Mouse (Mus musculus) embryonic facial prominence, embryonic 15.5 days (tissue): ENCODE data around the gene Tmsb4x. TPM values are rescaled to one million over a fixed set of nuclear protein-coding genes. Genes with fewer than 3 reads are reported as not detected.

ENCODE experiments used
- ATAC-seq: fragments of 200-750 bp; cut with Nextera tagmentation; 2 replicates; pipeline ENCODE4 v1.8.0; 2017; ENCODE audit warnings: low read depth, moderate TSS enrichment; ENCODE audit not compliant: insufficient number of reproducible peaks, low FRiP score, low TSS enrichment
- H3K27ac ChIP-seq: fragments of 300-500 bp; sonication (generic); replicated peaks from 2 replicates; pipeline ENCODE4 v1.5.1; 2015; ENCODE audit warnings: mild to moderate bottlenecking, inconsistent platforms
- H3K27me3 ChIP-seq: fragments of 300-500 bp; sonication (generic); 2 replicates; pipeline ENCODE4 v1.6.1; 2015; ENCODE audit warnings: inconsistent platforms
- H3K36me3 ChIP-seq: fragments of 300-500 bp; sonication (generic); 2 replicates; pipeline ENCODE4 v1.6.1; 2015; ENCODE audit warnings: mild to moderate bottlenecking, inconsistent platforms
- H3K4me1 ChIP-seq: fragments of 300-500 bp; sonication (generic); 2 replicates; pipeline ENCODE4 v1.6.1; 2015; ENCODE audit warnings: inconsistent platforms
- H3K4me2 ChIP-seq: fragments of 300-500 bp; sonication (generic); replicated peaks from 2 replicates; pipeline ENCODE4 v1.6.1; 2015; ENCODE audit warnings: mild to moderate bottlenecking, inconsistent platforms
- H3K4me3 ChIP-seq: fragments of 300-500 bp; sonication (generic); replicated peaks from 2 replicates; pipeline ENCODE4 v1.5.1; 2015; ENCODE audit warnings: mild to moderate bottlenecking, inconsistent platforms
- H3K9ac ChIP-seq: fragments of 300-500 bp; sonication (generic); 2 replicates; pipeline ENCODE4 v1.6.1; 2015; ENCODE audit warnings: inconsistent platforms
- H3K9me3 ChIP-seq: fragments of 300-500 bp; sonication (generic); replicated peaks from 2 replicates; pipeline ENCODE4 v1.6.1; 2016; ENCODE audit warnings: inconsistent platforms
- WGBS: fragments of 180-500 bp; shearing (Covaris S2); methylation state at CpG from one replicate; pipeline ENCODE4 v1.1.7; 2015; 5-methylcytosine and 5-hydroxymethylcytosine counted together
- polyA plus RNA-seq: library from polyadenylated mRNA; unstranded; fragments of >200 nt; fragmentation: Nextera tagmentation; extraction: Ambion mirVana; gene quantifications from 2 replicates; pipeline ENCODE4 v1.2.1, GENCODE M21; 2015

Gene Tmsb4x
- polyA plus RNA-seq, 1 experiment from 2014 or later, result 2,583 TPM

- Histone ChIP-seq H3K27ac (no peak overlapping the region), H3K27me3 (peaks cover 17% of the 10 kb centered on the region), H3K9me3 (no peaks in the 10 kb centered on the region), H3K36me3 (no peaks in the 10 kb centered on the region), H3K4me1 (no peaks in the 10 kb centered on the region), H3K9ac (no peak overlapping the region), H3K4me3 (no peak overlapping the region), H3K4me2 (no peak overlapping the region; the same call in 1 of the 2 replicates)
- WGBS, result 44% methylated on average over 9 of the region's 9 CpGs
- ATAC-seq, result peak; percentile 60; the same call in 1 of the 2 replicates
Observed at GRCm38 (mm10) chrX:167211871-167212555, 2.9 kb upstream of the Tmsb4x start.

- Histone ChIP-seq H3K4me2 (0 out of 2 replicates have a peak overlapping the region, but pooled peaks have one; percentile 46), H3K9me3 (no peaks in the 10 kb centered on the region), H3K27me3 (peaks cover 17% of the 10 kb centered on the region), H3K36me3 (no peaks in the 10 kb centered on the region), H3K4me1 (no peaks in the 10 kb centered on the region), H3K9ac (no peak overlapping the region), H3K27ac (no peak overlapping the region), H3K4me3 (no peak overlapping the region)
- WGBS, result 49% methylated on average over 6 of the region's 6 CpGs
- ATAC-seq, result no peak
Observed at GRCm38 (mm10) chrX:167210319-167210728, 1.2 kb upstream of the Tmsb4x start.

- Histone ChIP-seq H3K9ac (no peak overlapping the region), H3K4me1 (no peaks in the 10 kb centered on the region), H3K4me3 (peak overlapping the region; percentile 56), H3K27me3 (peaks cover 17% of the 10 kb centered on the region), H3K9me3 (no peaks in the 10 kb centered on the region), H3K36me3 (no peaks in the 10 kb centered on the region), H3K27ac (no peak overlapping the region; the same call in 1 of the 2 replicates), H3K4me2 (peak overlapping the region; percentile 46; the same call in 1 of the 2 replicates)
- ATAC-seq, result no peak
- WGBS, result 58% methylated on average over 8 of the region's 8 CpGs
Observed at GRCm38 (mm10) chrX:167209828-167210227, 713 bp upstream of the Tmsb4x start.

- WGBS, result 20% methylated on average over 16 of the region's 16 CpGs
- no peak for ATAC-seq
- H3K36me3 ChIP-seq, result no peaks in the 10 kb centered on the region
- H3K4me2 ChIP-seq, result peak overlapping the region; percentile 46
- H3K9me3 ChIP-seq, result no peaks in the 10 kb centered on the region
- peaks cover 17% of the 10 kb centered on the region for H3K27me3 ChIP-seq
- peak overlapping the region; percentile 57 for H3K9ac ChIP-seq
- peak overlapping the region; percentile 87 for H3K27ac ChIP-seq
- no peaks in the 10 kb centered on the region for H3K4me1 ChIP-seq
- peak overlapping the region; percentile 56 for H3K4me3 ChIP-seq
Observed at GRCm38 (mm10) chrX:167208506-167208820, 652 bp downstream of the Tmsb4x start.

- no peaks in the 10 kb centered on the region for H3K9me3 ChIP-seq
- no peak for ATAC-seq
Observed at GRCm38 (mm10) chrX:167207741-167208505, 1.2 kb downstream of the Tmsb4x start.

GRCm38 (mm10) chrX:167205813-167206520 lies 3.1 kb downstream of the Tmsb4x start:
- WGBS, result 55% methylated on average over 8 of the region's 8 CpGs
- H3K4me3 ChIP-seq, result no peak overlapping the region
- peaks cover 20% of the 10 kb centered on the region for H3K27me3 ChIP-seq
- H3K9me3 ChIP-seq, result no peaks in the 10 kb centered on the region
- no peaks in the 10 kb centered on the region for H3K36me3 ChIP-seq
- no peak overlapping the region for H3K4me2 ChIP-seq
- no peaks in the 10 kb centered on the region for H3K4me1 ChIP-seq
- H3K9ac ChIP-seq, result no peak overlapping the region
- no peak overlapping the region for H3K27ac ChIP-seq
- ATAC-seq, result no peak

More at GRCm38 (mm10) chrX:167207741-167208505, 1.2 kb downstream of the Tmsb4x start:
- WGBS, result 19% methylated on average over 24 of the region's 25 CpGs
- H3K27ac ChIP-seq, result peak overlapping the region; percentile 87
- H3K4me2 ChIP-seq, result peak overlapping the region; percentile 46
- H3K9ac ChIP-seq, result peak overlapping the region; percentile 57
- no peaks in the 10 kb centered on the region for H3K4me1 ChIP-seq
- H3K27me3 ChIP-seq, result peaks cover 17% of the 10 kb centered on the region
- no peaks in the 10 kb centered on the region for H3K36me3 ChIP-seq
- H3K4me3 ChIP-seq, result peak overlapping the region; percentile 56

GRCm38 (mm10) chrX:167201365-167201764 lies 7.8 kb downstream of the Tmsb4x start:
- no peak overlapping the region for H3K27ac ChIP-seq
- no peaks in the 10 kb centered on the region for H3K4me1 ChIP-seq
- no peaks in the 10 kb centered on the region for H3K36me3 ChIP-seq
- no peak overlapping the region for H3K4me2 ChIP-seq
- no peak overlapping the region for H3K4me3 ChIP-seq
- ATAC-seq, result no peak
- no peak overlapping the region for H3K9ac ChIP-seq
- H3K9me3 ChIP-seq, result no peaks in the 10 kb centered on the region
- WGBS, result 89% methylated on average over 2 of the region's 2 CpGs
- 0 out of 2 replicates have a peak, but pooled peaks cover 5% of the 10 kb centered on the region for H3K27me3 ChIP-seq

- ATAC-seq, result no peak
- no peaks in the 10 kb centered on the region for H3K36me3 ChIP-seq
- no peak overlapping the region for H3K27ac ChIP-seq
- no peak overlapping the region for H3K4me2 ChIP-seq
- 47% methylated on average over 2 of the region's 2 CpGs for WGBS
- H3K4me1 ChIP-seq, result no peaks in the 10 kb centered on the region
- no peaks in the 10 kb centered on the region for H3K27me3 ChIP-seq
- H3K4me3 ChIP-seq, result no peak overlapping the region
- H3K9ac ChIP-seq, result no peak overlapping the region
- no peaks in the 10 kb centered on the region for H3K9me3 ChIP-seq
Observed at GRCm38 (mm10) chrX:167195228-167195649, 13.9 kb downstream of the Tmsb4x start.

- Histone ChIP-seq H3K27ac (no peak overlapping the region), H3K9ac (no peak overlapping the region), H3K4me3 (no peak overlapping the region), H3K36me3 (no peaks in the 10 kb centered on the region), H3K27me3 (0 out of 2 replicates have a peak, but pooled peaks cover 4% of the 10 kb centered on the region), H3K4me2 (no peak overlapping the region), H3K9me3 (no peaks in the 10 kb centered on the region), H3K4me1 (no peaks in the 10 kb centered on the region)
- ATAC-seq, result no peak
- WGBS, result 60% methylated on average over 2 of the region's 2 CpGs
Observed at GRCm38 (mm10) chrX:167186306-167186705, 22.8 kb downstream of the Tmsb4x start.

- Histone ChIP-seq H3K9ac (no peak overlapping the region), H3K4me3 (no peak overlapping the region), H3K27me3 (0 out of 2 replicates have a peak, but pooled peaks cover 4% of the 10 kb centered on the region), H3K4me1 (no peaks in the 10 kb centered on the region), H3K4me2 (no peak overlapping the region), H3K27ac (no peak overlapping the region), H3K36me3 (no peaks in the 10 kb centered on the region), H3K9me3 (no peaks in the 10 kb centered on the region)
- no peak for ATAC-seq
- 60% methylated on average over 6 of the region's 6 CpGs for WGBS
Observed at GRCm38 (mm10) chrX:167183535-167183934, 25.6 kb downstream of the Tmsb4x start.

GRCm38 (mm10) chrX:167182411-167182810 lies 26.7 kb downstream of the Tmsb4x start:
- no peak overlapping the region for H3K4me3 ChIP-seq
- no peaks in the 10 kb centered on the region for H3K4me1 ChIP-seq
- WGBS, result 76% methylated on average over 5 of the region's 5 CpGs
- no peak for ATAC-seq
- H3K9me3 ChIP-seq, result no peaks in the 10 kb centered on the region
- no peak overlapping the region for H3K4me2 ChIP-seq
- H3K27me3 ChIP-seq, result 0 out of 2 replicates have a peak, but pooled peaks cover 4% of the 10 kb centered on the region
- H3K36me3 ChIP-seq, result no peaks in the 10 kb centered on the region
- no peak overlapping the region for H3K9ac ChIP-seq
- H3K27ac ChIP-seq, result no peak overlapping the region
